24 mouse cellular contexts compared by ENCODE assay signal in genomic region chr14:78908205-78908863, GRCm38 (mm10).
"Had no signal": no experiment of that assay in that cellular context is flagged by ENCODE, and none has a peak within 500 bp of the region (broad histone marks: within the 10 kb centered on the region; RNA-seq: fewer than 3 reads in every experiment).

No protein-coding gene starts in this region.

- H3K36me3 ChIP-seq: limb, embryonic 12.5 days; limb, embryonic 15.5 days; neural tube, embryonic 12.5 days; neural tube, embryonic 15.5 days had no signal

- H3K27me3 ChIP-seq: limb, embryonic 12.5 days; limb, embryonic 15.5 days; neural tube, embryonic 12.5 days; neural tube, embryonic 15.5 days had no signal

- H3K4me2 ChIP-seq: limb, embryonic 12.5 days; limb, embryonic 15.5 days; liver, embryonic 11.5 days; lung, embryonic 14.5 days; midbrain, embryonic 11.5 days; neural tube, embryonic 12.5 days; neural tube, embryonic 15.5 days had no signal

- H3K9me3 ChIP-seq: limb, embryonic 12.5 days; limb, embryonic 15.5 days; neural tube, embryonic 12.5 days; neural tube, embryonic 15.5 days had no signal

- H3K4me3 ChIP-seq: layer of hippocampus, adult 2 months; left cerebral cortex, adult 2 months; limb, embryonic 12.5 days; limb, embryonic 15.5 days; neural tube, embryonic 12.5 days; neural tube, embryonic 15.5 days had no signal

- H3K4me1 ChIP-seq: limb, embryonic 12.5 days; limb, embryonic 15.5 days; neural tube, embryonic 12.5 days; neural tube, embryonic 15.5 days had no signal

- H3K9ac ChIP-seq: limb, embryonic 12.5 days; limb, embryonic 15.5 days; liver, embryonic 14.5 days; liver, postnatal 0 days; lung, embryonic 14.5 days; neural tube, embryonic 12.5 days; neural tube, embryonic 15.5 days had no signal

- H3K27ac ChIP-seq: layer of hippocampus, adult 2 months; left cerebral cortex, adult 2 months; limb, embryonic 12.5 days; limb, embryonic 15.5 days; liver, embryonic 14.5 days; neural tube, embryonic 12.5 days; neural tube, embryonic 15.5 days had no signal

- ATAC-seq: liver, postnatal 0 days had no signal

- DNase-seq: kidney, adult 18-20 months; kidney, adult 9 months; kidney, postnatal 25 days; layer of hippocampus, adult 9-11 months; left cerebral cortex, postnatal 4 days; liver, postnatal 0 days; lung, embryonic 14.5 days; lung, postnatal 10 days; lung, postnatal 36 days; midbrain, embryonic 14.5 days; right cerebral cortex, adult 18-20 months; right cerebral cortex, postnatal 14 days; spleen, adult 18-20 months; thymus, adult 18-20 months; thymus, postnatal 14 days had no signal
